In genomic region chr1:118878291-118878690, GRCm38 (mm10) we compare ENCODE assay signal across 12 mouse cellular contexts.
DNase-seq lines count a peak whose midpoint lies in the region; ATAC-seq and TF ChIP-seq lines count a peak whose summit lies in the region.
"Had no signal": no experiment of that assay in that cellular context is flagged by ENCODE, and none has a peak within 500 bp of the region (broad histone marks: within the 10 kb centered on the region; RNA-seq: fewer than 3 reads in every experiment).

No protein-coding gene starts in this region.

- H3K4me3 ChIP-seq in lung, postnatal 0 days (ENCODE audit: low read depth, low read length) = no peak overlapping the region
- H3K4me3 ChIP-seq in heart, postnatal 0 days (ENCODE audit: low read depth, low read length) = no peak overlapping the region
- no peak overlapping the region for H3K4me3 ChIP-seq in stomach, embryonic 14.5 days (ENCODE audit: low read depth, low read length)
- no peak overlapping the region for H3K4me3 ChIP-seq in forebrain, embryonic 15.5 days

- no peak overlapping the region for H3K27ac ChIP-seq in lung, postnatal 0 days (ENCODE audit: low read length)
- H3K27ac ChIP-seq in heart, postnatal 0 days (ENCODE audit: low read depth) = no peak overlapping the region
- peak overlapping the region; percentile 22; the same call in 1 of the 2 replicates for H3K27ac ChIP-seq in stomach, embryonic 14.5 days (ENCODE audit: low read length)
- H3K27ac ChIP-seq in forebrain, embryonic 15.5 days (replicated peaks) = no peak overlapping the region
- H3K27ac ChIP-seq: liver, embryonic 14.5 days had no signal

- H3K9ac ChIP-seq in lung, postnatal 0 days (replicated peaks; ENCODE audit: low read depth) = no peak overlapping the region
- H3K9ac ChIP-seq in heart, postnatal 0 days (replicated peaks; ENCODE audit: low read depth, low read length) = no peak overlapping the region
- H3K9ac ChIP-seq in stomach, embryonic 14.5 days (replicated peaks; ENCODE audit: low read depth, low read length) = no peak overlapping the region
- H3K9ac ChIP-seq in forebrain, embryonic 15.5 days (replicated peaks) = no peak overlapping the region
- H3K9ac ChIP-seq: liver, embryonic 14.5 days had no signal

- no peak for DNase-seq in lung, postnatal 0 days (ENCODE audit: low spot score)
- no peak for DNase-seq in lung, postnatal 10 days
- peak; percentile 17 for DNase-seq in heart, postnatal 0 days (ENCODE audit: low spot score)
- DNase-seq in kidney, postnatal 10 days = peak; percentile 70
- no peak for DNase-seq in thymus, postnatal 10 days (ENCODE audit: low spot score in 2 of 2)
- no peak for DNase-seq in layer of hippocampus, adult 18-20 months (ENCODE audit: low spot score in 2 of 2)
- DNase-seq: cerebellum, adult 2 months had no signal

- no peaks in the 10 kb centered on the region for H3K4me1 ChIP-seq in lung, postnatal 0 days (ENCODE audit: insufficient read depth, low read depth, low read length)
- H3K4me1 ChIP-seq in heart, postnatal 0 days (ENCODE audit: control insufficient read depth, insufficient read depth) = no peaks in the 10 kb centered on the region
- peaks cover 14% of the 10 kb centered on the region; the same call in 1 of the 2 replicates for H3K4me1 ChIP-seq in stomach, embryonic 14.5 days (ENCODE audit: control insufficient read depth, insufficient read depth, low read length)
- no peaks in the 10 kb centered on the region for H3K4me1 ChIP-seq in forebrain, embryonic 15.5 days

- H3K36me3 ChIP-seq in lung, postnatal 0 days (ENCODE audit: insufficient read depth, low read length) = no peaks in the 10 kb centered on the region
- H3K36me3 ChIP-seq in heart, postnatal 0 days (replicated peaks; ENCODE audit: control insufficient read depth, insufficient read depth, low read length) = no peaks in the 10 kb centered on the region
- 0 out of 2 replicates have a peak, but pooled peaks cover 3% of the 10 kb centered on the region for H3K36me3 ChIP-seq in stomach, embryonic 14.5 days (ENCODE audit: control insufficient read depth, insufficient read depth, low read length)
- H3K36me3 ChIP-seq in forebrain, embryonic 15.5 days = no peaks in the 10 kb centered on the region

- 39% methylated on average over 6 of the region's 6 CpGs for WGBS in lung, postnatal 0 days
- WGBS in heart, postnatal 0 days = 53% methylated on average over 6 of the region's 6 CpGs
- WGBS in stomach, embryonic 14.5 days = 42% methylated on average over 6 of the region's 6 CpGs
- WGBS in forebrain, embryonic 15.5 days = 88% methylated on average over 6 of the region's 6 CpGs

- H3K4me2 ChIP-seq in lung, postnatal 0 days (replicated peaks; ENCODE audit: low read depth, low read length) = no peak overlapping the region
- H3K4me2 ChIP-seq in heart, postnatal 0 days (ENCODE audit: low read depth, low read length) = no peak overlapping the region
- H3K4me2 ChIP-seq in stomach, embryonic 14.5 days (replicated peaks; ENCODE audit: low read depth, low read length) = no peak overlapping the region
- H3K4me2 ChIP-seq in forebrain, embryonic 15.5 days (replicated peaks) = no peak overlapping the region

- no peak for TF ChIP-seq EP300 in lung, postnatal 0 days (IDR thresholded peaks at IDR 0.05)
- no peak for TF ChIP-seq EP300 in heart, postnatal 0 days (IDR thresholded peaks at IDR 0.05; ENCODE audit: low read depth)

- no peaks in the 10 kb centered on the region for H3K9me3 ChIP-seq in lung, postnatal 0 days (ENCODE audit: low read length)
- H3K9me3 ChIP-seq in heart, postnatal 0 days (replicated peaks; ENCODE audit: control insufficient read depth, low read length) = no peaks in the 10 kb centered on the region
- no peaks in the 10 kb centered on the region for H3K9me3 ChIP-seq in stomach, embryonic 14.5 days (ENCODE audit: control insufficient read depth, low read depth, low read length)
- no peaks in the 10 kb centered on the region for H3K9me3 ChIP-seq in forebrain, embryonic 15.5 days

- peak; percentile 33; the same call in 1 of the 2 replicates for ATAC-seq in lung, postnatal 0 days
- ATAC-seq in heart, postnatal 0 days (ENCODE audit: insufficient read depth, low read depth) = 0 out of 2 replicates have a peak, but pooled peaks have one; percentile 19
- peak; percentile 66; the same call in 1 of the 2 replicates for ATAC-seq in stomach, embryonic 14.5 days (ENCODE audit: insufficient number of reproducible peaks, insufficient read depth, low FRiP score, low read depth)
- no peak for ATAC-seq in forebrain, embryonic 15.5 days (replicated peaks)
- ATAC-seq: activated CD4-positive, CD25-positive, alpha-beta regulatory T cell, adult 4 months had no signal

- no peak for TF ChIP-seq CTCF in lung, postnatal 0 days (IDR thresholded peaks at IDR 0.05)
- no peak for TF ChIP-seq CTCF in heart, postnatal 0 days (IDR thresholded peaks at IDR 0.05; ENCODE audit: low read depth)

- H3K27me3 ChIP-seq in lung, postnatal 0 days (replicated peaks; ENCODE audit: insufficient read depth, low read length) = no peaks in the 10 kb centered on the region
- no peaks in the 10 kb centered on the region for H3K27me3 ChIP-seq in heart, postnatal 0 days (ENCODE audit: control insufficient read depth, insufficient read depth, low read length)
- no peaks in the 10 kb centered on the region for H3K27me3 ChIP-seq in stomach, embryonic 14.5 days (ENCODE audit: control insufficient read depth, insufficient read depth, low read length)
- H3K27me3 ChIP-seq in forebrain, embryonic 15.5 days = no peaks in the 10 kb centered on the region
- H3K27me3 ChIP-seq: CH12.LX had no signal

Comparison
In these comparisons a context has a peak if more than half of its experiments do, and no peak if none do; other contexts are left out.
1. DNase-seq: peak in heart, postnatal 0 days (single experiment) and kidney, postnatal 10 days (single experiment); none in lung, postnatal 0 days (single experiment), lung, postnatal 10 days (single experiment), thymus, postnatal 10 days (0 of 2) and layer of hippocampus, adult 18-20 months (0 of 2).